Mouse (Mus musculus) central nervous system, embryonic 11.5 days (tissue): ENCODE data around the gene Nptn. TPM values are rescaled to one million over a fixed set of nuclear protein-coding genes. Genes with fewer than 3 reads are reported as not detected.

ENCODE experiments used
- polyA plus RNA-seq: library from polyadenylated mRNA; depleted of rRNA; stranded (reverse); fragments of >200 nt; gene quantifications from 2 replicates; pipeline ENCODE4 v1.2.3, GENCODE M21; 2012; rRNA removed

Gene Nptn
- polyA plus RNA-seq: 104 and 159 TPM in 2 replicates

DNA sequence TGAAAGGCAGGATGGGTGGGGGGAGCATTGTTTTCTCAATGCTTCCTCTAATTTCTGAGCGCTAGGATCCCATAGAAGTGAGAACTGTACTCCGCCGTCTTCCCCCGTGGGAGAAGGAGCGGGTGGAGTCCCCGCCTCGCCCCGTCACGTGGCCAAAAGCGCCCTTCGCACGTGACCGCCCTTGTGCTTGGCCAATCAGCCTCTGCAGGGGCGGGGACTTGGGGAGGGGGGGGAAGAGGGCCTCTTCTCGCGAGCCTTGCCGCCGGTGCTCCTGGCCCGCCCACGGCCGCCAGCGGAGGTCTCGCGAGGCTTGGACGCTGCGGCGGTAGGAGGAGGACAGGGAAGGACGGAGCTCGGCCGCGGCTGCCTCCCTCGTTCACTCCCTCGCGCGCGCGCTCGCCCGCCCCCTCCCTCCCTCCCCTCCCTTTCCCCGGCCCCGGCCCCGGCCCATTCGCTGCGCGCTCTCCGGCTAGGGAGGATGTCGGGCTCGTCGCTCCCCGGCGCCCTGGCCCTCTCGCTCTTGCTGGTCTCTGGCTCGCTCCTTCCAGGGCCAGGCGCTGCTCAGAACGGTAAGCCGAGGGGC, at the start of gene Nptn:
Gene Nptn (plus strand): TSS at position 283 of the 583 bp plus-strand sequence.

DNA sequence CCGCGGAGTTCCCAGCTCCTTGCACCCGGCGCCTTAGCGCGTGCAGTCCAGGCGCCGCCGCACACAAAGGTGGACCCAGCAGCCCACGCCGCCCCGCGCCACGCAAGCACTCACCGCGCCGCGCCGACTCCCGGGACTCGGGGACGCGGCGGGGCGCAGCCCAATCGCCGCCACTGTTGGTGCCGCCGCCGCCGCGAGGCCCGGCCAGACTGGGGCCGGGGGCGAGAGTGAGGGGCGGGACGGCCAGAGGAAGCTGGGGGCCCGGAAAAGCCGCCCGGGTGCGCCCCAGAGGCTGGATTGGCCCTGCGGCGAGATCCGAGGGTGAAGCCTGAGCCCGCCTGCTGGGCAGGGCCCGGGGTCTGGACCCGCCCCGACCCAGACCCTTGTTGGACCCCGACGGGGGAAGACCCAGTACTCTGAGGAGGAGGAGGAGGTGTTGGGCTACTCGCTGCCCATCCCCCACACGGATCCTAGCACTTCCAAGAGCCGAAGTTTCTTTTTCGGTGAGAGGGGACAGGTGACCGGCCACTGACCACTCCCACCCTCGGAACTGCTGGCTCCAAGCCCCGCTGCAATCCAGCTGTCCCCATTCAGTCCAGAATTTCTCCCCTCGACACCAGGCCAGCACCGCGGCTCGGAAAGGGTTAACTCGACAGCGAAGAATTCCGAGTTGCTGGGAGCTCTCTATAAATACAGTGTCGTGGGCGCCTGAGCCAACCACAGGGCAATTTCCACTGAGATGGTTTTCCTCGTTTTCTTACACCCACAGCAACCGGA, 26.9 kb upstream of the Nptn start, which contains the start of gene Cd276:
Gene Cd276 (minus strand): TSS at position 530 of the 777 bp plus-strand sequence.

Other genes starting within 250 kb of the Nptn start
- not detected in 2 replicates for gene Tbc1d21, start 211.8 kb upstream of the Nptn start, polyA plus RNA-seq
- gene Insyn1, start 93.6 kb upstream of the Nptn start, polyA plus RNA-seq: 11.2 and 14.8 TPM in 2 replicates
- 26.9 and 35.4 TPM in 2 replicates for gene Cd276, start 26.8 kb upstream of the Nptn start, polyA plus RNA-seq
- 1.2 and 2.5 TPM in 2 replicates for gene Rec114, start 161.7 kb downstream of the Nptn start, polyA plus RNA-seq
- gene Hcn4, start 241.2 kb downstream of the Nptn start, polyA plus RNA-seq: 4.2 and 4.7 TPM in 2 replicates